Mouse (Mus musculus) C2C12 (cell line): ENCODE measurements around the gene Tsen15.

Experiments used
- CTCF ChIP-seq: IDR thresholded peaks from one replicate; pipeline ENCODE4 v1.5.1; 2011; ENCODE audit not compliant: control insufficient read depth, insufficient read depth, insufficient read length
- MAX ChIP-seq: IDR thresholded peaks from one replicate; pipeline ENCODE4 v1.6.1; 2011; ENCODE audit warnings: mild to moderate bottlenecking, control low read depth

DNA sequence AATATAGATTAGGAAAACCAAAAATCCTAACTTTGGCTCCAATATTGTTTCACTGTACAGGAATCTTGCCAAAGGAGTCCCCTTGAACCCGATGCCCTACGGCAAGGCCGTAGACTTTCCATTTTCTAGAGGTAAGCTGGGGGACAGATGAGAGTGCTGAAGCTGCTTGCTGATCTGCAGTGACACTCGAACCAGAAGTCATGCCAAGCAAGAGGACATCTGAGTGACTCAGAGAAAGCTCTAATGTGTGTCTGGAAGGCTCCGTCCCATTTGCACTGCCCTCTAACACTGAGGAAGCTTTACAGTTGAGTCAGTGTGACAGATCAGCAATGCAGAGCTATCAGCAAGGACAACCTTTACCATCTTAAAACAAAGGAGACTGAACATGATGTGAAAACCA, 8.2 kb downstream of the Tsen15 start:
- TF ChIP-seq CTCF (no peak), MAX (no peak)
